Mouse (Mus musculus): Measurements from ENCODE around the gene Il12rb1.
"Not testable (repeated sequence)": the region's sequence is repeated elsewhere in the genome, so short reads cannot be mapped to it uniquely, and the experiment has no call there.

The Il12rb1 gene

GRCm38 (mm10) chr8:70800648-70801047 lies 7.6 kb upstream of the Il12rb1 start:
- peak; percentile 11; the same call in 1 of the 2 replicates for ATAC-seq (ENCODE audit: low TSS enrichment)

- ATAC-seq (ENCODE audit: low TSS enrichment): 0 out of 2 replicates have a peak, but pooled peaks have one; percentile 3
Observed at GRCm38 (mm10) chr8:70801156-70801555, 7.1 kb upstream of the Il12rb1 start.

GRCm38 (mm10) chr8:70801830-70802229 lies 6.4 kb upstream of the Il12rb1 start:
- no peak for ATAC-seq (ENCODE audit: low TSS enrichment)

GRCm38 (mm10) chr8:70802786-70803510 lies 5.3 kb upstream of the Il12rb1 start:
- ATAC-seq (ENCODE audit: low TSS enrichment): no peak

- peak; percentile 5; the same call in 1 of the 2 replicates for ATAC-seq (ENCODE audit: low TSS enrichment)
Observed at GRCm38 (mm10) chr8:70803761-70804480, 4.3 kb upstream of the Il12rb1 start.

GRCm38 (mm10) chr8:70804481-70805206 lies 3.6 kb upstream of the Il12rb1 start, which contains the start of gene Mast3:
Gene Mast3 (minus strand): TSS chr8:70805054.
- peak; percentile 67 for ATAC-seq (ENCODE audit: low TSS enrichment)

GRCm38 (mm10) chr8:70806541-70806940 lies 1.7 kb upstream of the Il12rb1 start:
- ATAC-seq (ENCODE audit: low TSS enrichment): no peak

GRCm38 (mm10) chr8:70807304-70807703 lies 945 bp upstream of the Il12rb1 start:
- ATAC-seq (ENCODE audit: low TSS enrichment): peak; percentile 26; the same call in 1 of the 2 replicates

- no peak for ATAC-seq (ENCODE audit: low TSS enrichment)
Observed at GRCm38 (mm10) chr8:70808955-70809701, 879 bp downstream of the Il12rb1 start.

GRCm38 (mm10) chr8:70810962-70811680 lies 2.9 kb downstream of the Il12rb1 start:
- no peak for ATAC-seq (ENCODE audit: low TSS enrichment)

- ATAC-seq (ENCODE audit: low TSS enrichment): no peak
Observed at GRCm38 (mm10) chr8:70812055-70812454, 3.8 kb downstream of the Il12rb1 start.

- ATAC-seq (ENCODE audit: low TSS enrichment): no peak
Observed at GRCm38 (mm10) chr8:70812885-70813284, 4.6 kb downstream of the Il12rb1 start.

- peak; percentile 38 for ATAC-seq (ENCODE audit: low TSS enrichment)
Observed at GRCm38 (mm10) chr8:70816679-70817078, 8.4 kb downstream of the Il12rb1 start.

- peak; percentile 25; the same call in 1 of the 2 replicates for ATAC-seq (ENCODE audit: low TSS enrichment)
Observed at GRCm38 (mm10) chr8:70820101-70820935, 12.1 kb downstream of the Il12rb1 start.

- peak; percentile 56 for ATAC-seq (ENCODE audit: low TSS enrichment)
Observed at GRCm38 (mm10) chr8:70821399-70821962, 13.2 kb downstream of the Il12rb1 start.

GRCm38 (mm10) chr8:70821992-70822391 lies 13.7 kb downstream of the Il12rb1 start:
- ATAC-seq (ENCODE audit: low TSS enrichment): peak; percentile 58

GRCm38 (mm10) chr8:70822594-70822993 lies 14.3 kb downstream of the Il12rb1 start:
- ATAC-seq (ENCODE audit: low TSS enrichment): not testable (repeated sequence)

GRCm38 (mm10) chr8:70823802-70824201 lies 15.6 kb downstream of the Il12rb1 start:
- ATAC-seq (ENCODE audit: low TSS enrichment): no peak

GRCm38 (mm10) chr8:70825816-70826215 lies 17.6 kb downstream of the Il12rb1 start:
- ATAC-seq (ENCODE audit: low TSS enrichment): no peak
